Mouse (Mus musculus): ENCODE results near the gene Dlgap1. TPM values are rescaled to one million over a fixed set of nuclear protein-coding genes. Genes with fewer than 3 reads are reported as not detected.

Dlgap1 gene
- polyA plus RNA-seq, 2 experiments, result 4.6 to 4.7 TPM

DNA sequence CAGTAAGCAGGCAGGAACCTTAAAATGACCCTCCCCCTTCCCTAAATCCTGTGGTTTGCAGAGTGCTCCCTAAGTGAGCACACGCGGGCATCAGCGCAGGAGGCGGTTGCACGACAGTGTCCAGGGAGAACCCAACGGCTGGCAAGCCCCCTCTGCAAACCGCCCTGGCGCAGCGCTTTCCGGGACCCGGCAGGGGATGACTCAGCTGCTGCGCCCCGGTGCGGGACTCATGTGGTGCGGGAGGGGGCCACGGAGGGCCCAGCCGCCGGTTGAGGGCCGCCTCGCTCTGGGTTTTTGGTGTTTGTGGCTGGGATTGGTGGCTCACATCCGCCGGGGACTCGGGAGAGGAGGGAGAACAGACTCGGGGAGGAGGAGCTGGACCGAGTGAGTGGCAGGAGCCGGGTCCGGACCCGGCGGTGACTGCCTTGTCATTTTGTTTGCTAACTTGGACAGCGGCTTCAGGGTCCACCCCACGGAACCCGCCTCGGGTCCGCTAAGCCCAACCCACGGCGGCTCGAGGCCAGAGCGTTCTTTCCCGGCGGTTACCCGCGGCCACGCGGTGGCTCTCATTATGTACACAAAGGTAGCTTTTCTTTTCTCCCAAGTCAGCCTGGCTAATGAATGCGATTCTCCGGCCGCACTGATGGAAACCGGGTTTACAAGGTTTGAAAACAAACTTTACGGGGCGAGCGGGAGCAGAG is 884.0 kb downstream of the Dlgap1 start:
- peak overlapping the region; percentile 76 for H3K4me2 ChIP-seq (replicated peaks; ENCODE audit: low read depth, low read length, severe bottlenecking)
- H3K27me3 ChIP-seq (ENCODE audit: control insufficient read depth, insufficient read depth, low read length), result no peaks in the 10 kb centered on the region
- no peaks in the 10 kb centered on the region for H3K36me3 ChIP-seq (ENCODE audit: control insufficient read depth, insufficient read depth, low read length)
- peak overlapping the region; percentile 69 for H3K4me3 ChIP-seq (replicated peaks; ENCODE audit: low read length)
- ATAC-seq (ENCODE audit: low FRiP score, low read depth), result peak; percentile 49
- H3K9me3 ChIP-seq (ENCODE audit: control insufficient read depth, low read length), result no peaks in the 10 kb centered on the region
- 0% methylated on average over 51 of the region's 51 CpGs for WGBS
- H3K27ac ChIP-seq (replicated peaks; ENCODE audit: low read depth, low read length), result peak overlapping the region; percentile 95
- peak overlapping the region; percentile 85 for H3K9ac ChIP-seq (ENCODE audit: low read depth, low read length, severe bottlenecking)
- DNase-seq (ENCODE audit: low spot score), result peak; percentile 82
- H3K4me1 ChIP-seq (ENCODE audit: control insufficient read depth, insufficient read depth, low read length), result 0 out of 2 replicates have a peak, but pooled peaks cover 4% of the 10 kb centered on the region
- peak; percentile 38; the same call in 1 of the 2 replicates for TF ChIP-seq POLR2A (IDR thresholded peaks at IDR 0.05; ENCODE audit: borderline replicate concordance, extremely low read depth, insufficient read depth, insufficient read length)

DNA sequence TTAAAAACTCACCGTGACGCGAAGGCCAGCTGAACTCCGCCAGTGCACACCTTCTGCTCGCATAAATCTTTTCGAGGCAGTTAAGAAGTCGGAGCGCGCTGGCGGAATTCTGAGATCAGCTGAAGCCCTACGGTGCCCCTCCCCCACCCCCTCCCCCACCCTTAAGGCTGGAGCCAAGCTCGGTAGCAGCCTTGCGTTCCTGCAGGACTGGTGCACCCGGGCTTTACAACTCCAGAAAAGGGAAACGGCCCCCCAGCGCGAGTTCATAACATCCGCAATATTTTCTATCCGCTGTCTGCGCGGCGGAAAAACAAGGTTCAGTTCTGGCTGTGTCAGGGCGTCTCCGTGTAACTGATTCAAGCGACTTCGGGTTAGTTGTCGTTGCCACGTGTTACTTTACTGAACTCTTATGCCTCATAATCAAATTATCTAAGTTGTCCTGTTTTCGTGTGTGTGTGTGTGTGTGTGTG is 884.6 kb downstream of the Dlgap1 start, which contains the start of gene Tgif1:
Tgif1 (minus strand) TSS at position 111 of the 470 bp plus-strand sequence.
- 0% methylated on average over 29 of the region's 29 CpGs for WGBS
- Histone ChIP-seq H3K4me3 (replicated peaks; ENCODE audit: low read length) (peak within 1 kb of the TSS; percentile 69), H3K4me2 (replicated peaks; ENCODE audit: low read depth, low read length, severe bottlenecking) (peak within 1 kb of the TSS; percentile 76), H3K4me1 (ENCODE audit: control insufficient read depth, insufficient read depth, low read length) (0 out of 2 replicates have a peak, but pooled peaks cover 4% of the 10 kb centered on the region), H3K36me3 (ENCODE audit: control insufficient read depth, insufficient read depth, low read length) (no peaks in the 10 kb centered on the region), H3K27ac (replicated peaks; ENCODE audit: low read depth, low read length) (peak within 1 kb of the TSS; percentile 95), H3K27me3 (ENCODE audit: control insufficient read depth, insufficient read depth, low read length) (no peaks in the 10 kb centered on the region), H3K9ac (ENCODE audit: low read depth, low read length, severe bottlenecking) (peak within 1 kb of the TSS; percentile 85), H3K9me3 (ENCODE audit: control insufficient read depth, low read length) (no peaks in the 10 kb centered on the region)
- ATAC-seq (ENCODE audit: low FRiP score, low read depth) (peak; percentile 11), DNase-seq (ENCODE audit: low spot score) (peak; percentile 70)
- TF ChIP-seq POLR2A (IDR thresholded peaks at IDR 0.05; ENCODE audit: borderline replicate concordance, extremely low read depth, insufficient read depth, insufficient read length), result no peak

DNA sequence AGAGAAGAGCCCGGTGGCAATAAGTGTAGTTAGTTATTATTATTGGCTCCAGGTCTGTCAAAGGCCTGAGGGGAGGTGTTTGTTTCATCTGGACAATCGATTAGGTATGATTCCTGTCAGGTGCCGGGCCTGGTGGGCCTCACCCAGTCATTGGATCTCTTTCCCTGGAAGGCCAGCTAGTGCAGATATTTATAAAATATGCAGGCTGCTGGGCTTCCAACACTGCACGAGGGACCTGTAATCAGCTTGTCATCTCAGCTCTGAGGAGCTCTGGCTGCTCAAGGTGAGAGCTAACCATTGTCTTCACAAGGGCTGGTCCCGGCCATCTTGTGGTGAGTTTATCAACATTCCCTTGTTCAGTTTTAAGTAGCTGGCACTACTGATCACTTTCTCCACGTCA is 885.1 kb downstream of the Dlgap1 start:
- peak overlapping the region; percentile 76 for H3K4me2 ChIP-seq (replicated peaks; ENCODE audit: low read depth, low read length, severe bottlenecking)
- no peaks in the 10 kb centered on the region for H3K9me3 ChIP-seq (ENCODE audit: control insufficient read depth, low read length)
- no peak for TF ChIP-seq POLR2A (IDR thresholded peaks at IDR 0.05; ENCODE audit: borderline replicate concordance, extremely low read depth, insufficient read depth, insufficient read length)
- ATAC-seq (ENCODE audit: low FRiP score, low read depth) (no peak), DNase-seq (ENCODE audit: low spot score) (no peak)
- H3K4me3 ChIP-seq (replicated peaks; ENCODE audit: low read length), result peak overlapping the region; percentile 69
- H3K27ac ChIP-seq (replicated peaks; ENCODE audit: low read depth, low read length), result peak overlapping the region; percentile 95; the same call in 1 of the 2 replicates
- H3K27me3 ChIP-seq (ENCODE audit: control insufficient read depth, insufficient read depth, low read length), result no peaks in the 10 kb centered on the region
- H3K36me3 ChIP-seq (ENCODE audit: control insufficient read depth, insufficient read depth, low read length), result no peaks in the 10 kb centered on the region
- 16% methylated on average over 6 of the region's 6 CpGs for WGBS
- 0 out of 2 replicates have a peak, but pooled peaks cover 4% of the 10 kb centered on the region for H3K4me1 ChIP-seq (ENCODE audit: control insufficient read depth, insufficient read depth, low read length)
- H3K9ac ChIP-seq (ENCODE audit: low read depth, low read length, severe bottlenecking), result peak overlapping the region; percentile 85

DNA sequence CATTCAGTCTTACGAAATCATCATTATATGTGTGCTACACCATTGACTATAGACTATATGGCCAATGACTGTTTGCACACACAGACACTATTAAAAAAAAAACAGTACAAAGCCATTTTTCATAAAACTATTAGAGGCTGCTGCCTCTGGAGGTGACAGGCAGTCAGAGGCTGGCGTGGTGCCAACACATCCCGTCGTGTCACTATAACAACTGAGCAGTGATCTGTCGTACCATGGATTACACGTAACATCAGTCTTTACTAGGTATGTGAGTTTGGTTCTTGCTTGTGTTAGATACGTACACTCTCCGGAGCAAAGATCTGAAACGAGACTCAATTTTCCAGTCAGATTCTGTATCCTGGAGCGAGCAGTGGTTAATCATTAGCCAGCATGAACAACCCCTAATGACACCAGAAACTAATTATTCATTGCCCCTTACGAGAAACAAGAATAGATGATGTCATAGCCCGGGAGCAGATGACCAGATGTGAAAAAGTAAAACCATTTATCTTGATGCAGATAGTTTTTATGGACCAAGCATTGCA is 888.1 kb downstream of the Dlgap1 start:
- no peak overlapping the region for H3K4me3 ChIP-seq (replicated peaks; ENCODE audit: low read length)
- H3K36me3 ChIP-seq (ENCODE audit: control insufficient read depth, insufficient read depth, low read length), result no peaks in the 10 kb centered on the region
- WGBS, result 63% methylated on average over 12 of the region's 12 CpGs
- no peak for TF ChIP-seq POLR2A (IDR thresholded peaks at IDR 0.05; ENCODE audit: borderline replicate concordance, extremely low read depth, insufficient read depth, insufficient read length)
- no peak overlapping the region for H3K27ac ChIP-seq (replicated peaks; ENCODE audit: low read depth, low read length)
- H3K4me1 ChIP-seq (ENCODE audit: control insufficient read depth, insufficient read depth, low read length), result 0 out of 2 replicates have a peak, but pooled peaks cover 4% of the 10 kb centered on the region
- H3K9me3 ChIP-seq (ENCODE audit: control insufficient read depth, low read length), result no peaks in the 10 kb centered on the region
- H3K9ac ChIP-seq (ENCODE audit: low read depth, low read length, severe bottlenecking), result no peak overlapping the region
- H3K4me2 ChIP-seq (replicated peaks; ENCODE audit: low read depth, low read length, severe bottlenecking), result no peak overlapping the region
- ATAC-seq (ENCODE audit: low FRiP score, low read depth) (no peak), DNase-seq (ENCODE audit: low spot score) (no peak)
- no peaks in the 10 kb centered on the region for H3K27me3 ChIP-seq (ENCODE audit: control insufficient read depth, insufficient read depth, low read length)

DNA sequence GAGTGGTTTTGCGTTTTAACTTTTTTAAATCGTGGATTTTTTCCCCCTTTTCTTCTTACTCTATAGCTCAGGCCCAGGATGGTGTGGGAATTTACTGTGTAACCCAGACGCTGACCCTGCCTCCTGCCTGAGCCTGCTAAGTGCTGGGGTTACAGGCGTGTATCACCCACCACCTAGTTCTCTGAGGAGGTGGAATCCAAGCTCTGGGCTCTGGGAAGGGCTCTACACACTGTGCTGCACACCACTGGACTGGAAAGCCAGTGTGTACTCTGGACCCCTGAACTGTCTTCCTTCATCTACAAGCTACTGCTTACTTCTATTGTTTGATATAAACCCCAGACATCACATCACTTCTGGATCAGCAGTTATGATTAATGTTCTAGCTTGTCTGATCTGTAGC is 889.9 kb downstream of the Dlgap1 start:
- 0 out of 2 replicates have a peak, but pooled peaks cover 3% of the 10 kb centered on the region for H3K4me1 ChIP-seq (ENCODE audit: control insufficient read depth, insufficient read depth, low read length)
- H3K4me2 ChIP-seq (replicated peaks; ENCODE audit: low read depth, low read length, severe bottlenecking), result no peak overlapping the region
- 75% methylated on average over 4 of the region's 4 CpGs for WGBS
- no peaks in the 10 kb centered on the region for H3K36me3 ChIP-seq (ENCODE audit: control insufficient read depth, insufficient read depth, low read length)
- DNase-seq (ENCODE audit: low spot score) (no peak), ATAC-seq (ENCODE audit: low FRiP score, low read depth) (no peak)
- no peaks in the 10 kb centered on the region for H3K27me3 ChIP-seq (ENCODE audit: control insufficient read depth, insufficient read depth, low read length)
- H3K9me3 ChIP-seq (ENCODE audit: control insufficient read depth, low read length), result no peaks in the 10 kb centered on the region
- no peak overlapping the region for H3K4me3 ChIP-seq (replicated peaks; ENCODE audit: low read length)
- no peak overlapping the region for H3K9ac ChIP-seq (ENCODE audit: low read depth, low read length, severe bottlenecking)
- H3K27ac ChIP-seq (replicated peaks; ENCODE audit: low read depth, low read length), result no peak overlapping the region
- no peak for TF ChIP-seq POLR2A (IDR thresholded peaks at IDR 0.05; ENCODE audit: borderline replicate concordance, extremely low read depth, insufficient read depth, insufficient read length)
